Mouse (Mus musculus) bone marrow, adult 2 months (tissue): ENCODE measurements around the gene Ccdc154. TPM values are rescaled to one million over a fixed set of nuclear protein-coding genes. Genes with fewer than 3 reads are reported as not detected.
"Not testable (repeated sequence)": the region's sequence is repeated elsewhere in the genome, so short reads cannot be mapped to it uniquely, and the experiment has no call there.

Experiments used
- H3K27ac ChIP-seq: fragments of 200-500 bp; 2 replicates; pipeline ENCODE4 v1.5.1; 2012; ENCODE audit warnings: low read depth, mild to moderate bottlenecking, control low read depth, inconsistent platforms, low read length; ENCODE audit not compliant: control insufficient read depth, poor library complexity, insufficient read depth
- H3K4me1 ChIP-seq: fragments of 200-500 bp; 2 replicates; pipeline ENCODE4 v1.6.1; 2011; ENCODE audit warnings: low read length; ENCODE audit not compliant: control insufficient read depth, insufficient read depth
- H3K4me3 ChIP-seq: fragments of 200-500 bp; replicated peaks from 2 replicates; pipeline ENCODE3; 2011; ENCODE audit warnings: mild to moderate bottlenecking, low read depth, low read length, control low read depth; ENCODE audit not compliant: control insufficient read depth
- CTCF ChIP-seq: fragments of 200-500 bp; IDR thresholded peaks from 2 replicates; pipeline ENCODE4 v1.5.1; 2011; ENCODE audit warnings: low read length, control low read depth; ENCODE audit not compliant: control insufficient read depth, insufficient read depth
- POLR2A ChIP-seq: fragments of 200-500 bp; IDR thresholded peaks from 2 replicates; pipeline ENCODE4 v1.6.1; 2011; ENCODE audit warnings: low read depth, mild to moderate bottlenecking, control low read depth, low read length, borderline replicate concordance; ENCODE audit not compliant: control insufficient read depth
- WGBS: fragments of 180-500 bp; shearing (Covaris S2); methylation state at CpG from one replicate; pipeline ENCODE4 v1.1.7; 2018; 5-methylcytosine and 5-hydroxymethylcytosine counted together
- polyA plus RNA-seq: library from polyadenylated mRNA; stranded (reverse); fragments of >200 nt; gene quantifications from 2 replicates; pipeline ENCODE4 v1.2.4, GENCODE M21; 2011; ENCODE audit warnings: low replicate concordance; ENCODE audit not compliant: missing spikeins, insufficient read depth, insufficient read length

Gene Ccdc154
- polyA plus RNA-seq, result not detected in 2 replicates

GRCm38 (mm10) chr17:25162161-25162560 is at the start of gene Ccdc154:
TSS of gene Ccdc154 (plus strand) at chr17:25162461.
- no peak within 1 kb of the TSS for H3K4me3 ChIP-seq
- WGBS, result 93% methylated on average over 1 of the region's 1 CpGs
- no peaks in the 10 kb centered on the region for H3K4me1 ChIP-seq
- no peak within 1 kb of the TSS for H3K27ac ChIP-seq
- no peak for TF ChIP-seq POLR2A
- no peak for TF ChIP-seq CTCF

- H3K27ac ChIP-seq, result peak overlapping the region; percentile 78
- WGBS, result 11% methylated on average over 23 of the region's 23 CpGs
These were observed 47.2 kb upstream of the Ccdc154 start for GRCm38 (mm10) chr17:25114908-25115645.

GRCm38 (mm10) chr17:25115664-25116432 is 46.4 kb upstream of the Ccdc154 start, which contains the start of gene Telo2:
TSS of gene Telo2 (minus strand) at chr17:25115967.
- WGBS, result 6% methylated on average over 40 of the region's 40 CpGs
- H3K27ac ChIP-seq, result peak within 1 kb of the TSS; percentile 78
- no peak for TF ChIP-seq CTCF
- peak; percentile 60; the same call in 1 of the 2 replicates for TF ChIP-seq POLR2A
- H3K4me3 ChIP-seq, result peak within 1 kb of the TSS; percentile 71
- no peaks in the 10 kb centered on the region; the same call in 1 of the 2 replicates for H3K4me1 ChIP-seq

More at GRCm38 (mm10) chr17:25114908-25115645, 47.2 kb upstream of the Ccdc154 start:
- peak overlapping the region; percentile 71 for H3K4me3 ChIP-seq
- H3K4me1 ChIP-seq, result no peaks in the 10 kb centered on the region; the same call in 1 of the 2 replicates
- TF ChIP-seq POLR2A (no peak), CTCF (no peak)

- Histone ChIP-seq H3K27ac (no peak overlapping the region), H3K4me1 (no peaks in the 10 kb centered on the region; the same call in 1 of the 2 replicates), H3K4me3 (no peak overlapping the region)
- 34% methylated on average over 4 of the region's 4 CpGs for WGBS
- TF ChIP-seq POLR2A (no peak), CTCF (peak; percentile 31; the same call in 1 of the 2 replicates)
These were observed 45.0 kb upstream of the Ccdc154 start for GRCm38 (mm10) chr17:25117263-25117662.

- Histone ChIP-seq H3K27ac (no peak within 1 kb of the TSS), H3K4me1 (peaks cover 1% of the 10 kb centered on the region), H3K4me3 (no peak within 1 kb of the TSS)
- TF ChIP-seq CTCF (no peak), POLR2A (no peak)
- 31% methylated on average over 3 of the region's 3 CpGs for WGBS
These were observed 41.9 kb upstream of the Ccdc154 start, which contains the start of gene Ptx4 for GRCm38 (mm10) chr17:25120406-25120805. TSS of gene Ptx4 (plus strand) at chr17:25120760.

- Histone ChIP-seq H3K4me3 (no peak overlapping the region), H3K27ac (no peak overlapping the region), H3K4me1 (peaks cover 1% of the 10 kb centered on the region)
- peak; percentile 58 for TF ChIP-seq CTCF
- TF ChIP-seq POLR2A, result no peak
- WGBS, result 26% methylated on average over 7 of the region's 7 CpGs
These were observed 38.3 kb upstream of the Ccdc154 start for GRCm38 (mm10) chr17:25123979-25124378.

- H3K4me3 ChIP-seq, H3K4me1 ChIP-seq, H3K27ac ChIP-seq: not testable (repeated sequence)
- WGBS, result 75% methylated on average over 3 of the region's 3 CpGs
These were observed 36.7 kb upstream of the Ccdc154 start for GRCm38 (mm10) chr17:25125442-25126060.

GRCm38 (mm10) chr17:25127079-25127478 is 35.2 kb upstream of the Ccdc154 start:
- TF ChIP-seq CTCF (no peak), POLR2A (peak; percentile 53; the same call in 1 of the 2 replicates)
- H3K27ac ChIP-seq, result peak overlapping the region; percentile 85
- 36% methylated on average over 8 of the region's 8 CpGs for WGBS
- H3K4me3 ChIP-seq, result peak overlapping the region; percentile 9
- peaks cover 1% of the 10 kb centered on the region for H3K4me1 ChIP-seq
